ENCODE assay signal across 18 mouse cellular contexts in genomic region chr17:51775070-51775881, GRCm38 (mm10). TPM values are rescaled to one million over a fixed set of nuclear protein-coding genes. Genes with fewer than 3 reads are reported as not detected.
A peak's percentile ranks its signal among the peaks of the same experiment; 100 is the strongest.
DNase-seq lines count a peak whose midpoint lies in the region; ATAC-seq lines count a peak whose summit lies in the region.
"Had no signal": no experiment of that assay in that cellular context is flagged by ENCODE, and none has a peak within 500 bp of the region (broad histone marks: within the 10 kb centered on the region; RNA-seq: fewer than 3 reads in every experiment).

No protein-coding gene starts in this region.

- peak overlapping the region; percentile 40 for H3K4me2 ChIP-seq in embryonic facial prominence, embryonic 15.5 days (replicated peaks)
- H3K4me2 ChIP-seq in hindbrain, embryonic 13.5 days = no peak overlapping the region
- no peak overlapping the region for H3K4me2 ChIP-seq in midbrain, embryonic 16.5 days (ENCODE audit: low read length)
- H3K4me2 ChIP-seq: heart, embryonic 13.5 days had no signal

- DNase-seq in embryo, embryonic 11 days = peak; percentile 31
- no peak for DNase-seq in embryo, embryonic 10.5 days (ENCODE audit: low spot score)
- no peak for DNase-seq in gastrocnemius, postnatal 25 days
- DNase-seq in urinary bladder, postnatal 4 days (ENCODE audit: low spot score in 2 of 2) = no peak
- DNase-seq: adrenal gland, postnatal 10 days; cerebellum, adult 2 months; gastrocnemius, postnatal 36 days; right cerebral cortex, postnatal 14 days; thymus, postnatal 4 days had no signal

- no peaks in the 10 kb centered on the region for H3K36me3 ChIP-seq in embryonic facial prominence, embryonic 15.5 days
- peaks cover 15% of the 10 kb centered on the region for H3K36me3 ChIP-seq in hindbrain, embryonic 13.5 days
- H3K36me3 ChIP-seq in midbrain, embryonic 16.5 days (ENCODE audit: control insufficient read depth, insufficient read depth, low read length) = no peaks in the 10 kb centered on the region

- ATAC-seq in embryonic facial prominence, embryonic 15.5 days (ENCODE audit: insufficient number of reproducible peaks, low FRiP score, low TSS enrichment, low read depth) = no peak
- peak; percentile 84 for ATAC-seq in hindbrain, embryonic 13.5 days (ENCODE audit: low FRiP score)
- peak; percentile 45; the same call in 1 of the 2 replicates for ATAC-seq in midbrain, embryonic 16.5 days
- ATAC-seq in granulocyte monocyte progenitor cell, adult 5-6 weeks (replicated peaks; ENCODE audit: poor library complexity, severe bottlenecking) = no peak
- ATAC-seq: lung, postnatal 0 days had no signal

- H3K9me3 ChIP-seq in embryonic facial prominence, embryonic 15.5 days (replicated peaks) = no peaks in the 10 kb centered on the region
- H3K9me3 ChIP-seq in hindbrain, embryonic 13.5 days = no peaks in the 10 kb centered on the region
- H3K9me3 ChIP-seq in midbrain, embryonic 16.5 days (replicated peaks; ENCODE audit: control insufficient read depth, low read length, poor library complexity, severe bottlenecking) = no peaks in the 10 kb centered on the region
- H3K9me3 ChIP-seq: heart, embryonic 13.5 days had no signal

- H3K4me3 ChIP-seq in embryonic facial prominence, embryonic 15.5 days (replicated peaks) = peak overlapping the region; percentile 22
- H3K4me3 ChIP-seq in hindbrain, embryonic 13.5 days = no peak overlapping the region
- no peak overlapping the region for H3K4me3 ChIP-seq in midbrain, embryonic 16.5 days (ENCODE audit: low read depth, low read length)
- H3K4me3 ChIP-seq: heart, embryonic 13.5 days had no signal

- no peaks in the 10 kb centered on the region for H3K27me3 ChIP-seq in embryonic facial prominence, embryonic 15.5 days
- H3K27me3 ChIP-seq in hindbrain, embryonic 13.5 days = no peaks in the 10 kb centered on the region
- H3K27me3 ChIP-seq in midbrain, embryonic 16.5 days (ENCODE audit: control insufficient read depth, insufficient read depth, low read depth, low read length) = no peaks in the 10 kb centered on the region
- H3K27me3 ChIP-seq: CH12.LX; heart, embryonic 13.5 days had no signal

- peaks cover 4% of the 10 kb centered on the region; the same call in 1 of the 2 replicates for H3K4me1 ChIP-seq in embryonic facial prominence, embryonic 15.5 days
- H3K4me1 ChIP-seq in hindbrain, embryonic 13.5 days (replicated peaks) = peaks cover 7% of the 10 kb centered on the region
- H3K4me1 ChIP-seq in midbrain, embryonic 16.5 days (ENCODE audit: control insufficient read depth, insufficient read depth, low read length) = 0 out of 2 replicates have a peak, but pooled peaks cover 2% of the 10 kb centered on the region
- H3K4me1 ChIP-seq: heart, embryonic 13.5 days had no signal

- WGBS in embryonic facial prominence, embryonic 15.5 days = 50% methylated on average over 18 of the region's 18 CpGs
- WGBS in hindbrain, embryonic 13.5 days = 58% methylated on average over 18 of the region's 18 CpGs
- 51% methylated on average over 18 of the region's 18 CpGs for WGBS in midbrain, embryonic 16.5 days

- H3K27ac ChIP-seq in embryonic facial prominence, embryonic 15.5 days (replicated peaks) = 0 out of 2 replicates have a peak overlapping the region, but pooled peaks have one; percentile 25
- peak overlapping the region; percentile 49 for H3K27ac ChIP-seq in hindbrain, embryonic 13.5 days
- no peak overlapping the region for H3K27ac ChIP-seq in midbrain, embryonic 16.5 days (ENCODE audit: low read length)
- H3K27ac ChIP-seq: heart, embryonic 13.5 days; liver, embryonic 14.5 days; stomach, postnatal 0 days had no signal

- H3K9ac ChIP-seq in embryonic facial prominence, embryonic 15.5 days = no peak overlapping the region
- no peak overlapping the region for H3K9ac ChIP-seq in hindbrain, embryonic 13.5 days
- H3K9ac ChIP-seq in midbrain, embryonic 16.5 days (ENCODE audit: low read depth, low read length) = no peak overlapping the region
- H3K9ac ChIP-seq: heart, embryonic 13.5 days; liver, embryonic 14.5 days had no signal

RNA-seq across cellular contexts. Expression of gene Satb1, which starts 57.8 kb away (rescaled TPM):
- 16.0 and 16.9 TPM in 2 replicates for polyA plus RNA-seq in embryonic facial prominence, embryonic 15.5 days (2015; fragmentation: Nextera tagmentation; extraction: Ambion mirVana)
- polyA plus RNA-seq in hindbrain, embryonic 13.5 days (2015; fragmentation: Nextera tagmentation; extraction: Ambion mirVana) = 31.4 and 32.1 TPM in 2 replicates
- 19.3 and 22.8 TPM in 2 replicates for polyA plus RNA-seq in midbrain, embryonic 16.5 days (2015; fragmentation: Nextera tagmentation; extraction: Ambion mirVana)
- total RNA-seq in gastrocnemius, postnatal 25 days (2021) = 10 to 100 TPM; 64.0 to 78.8 TPM
- 33.7 and 43.3 TPM in 2 replicates for total RNA-seq in granulocyte monocyte progenitor cell, adult 5-6 weeks (2014; fragmentation: Nextera tagmentation)
- total RNA-seq in granulocyte monocyte progenitor cell, adult 5-6 weeks (2017) = 12.1 and 16.2 TPM in 2 replicates
- total RNA-seq: CH12.LX had no signal

Comparison
In these comparisons a context has a peak if more than half of its experiments do, and no peak if none do; other contexts are left out.
1. ATAC-seq: peak in hindbrain, embryonic 13.5 days (single experiment) and midbrain, embryonic 16.5 days (single experiment); none in embryonic facial prominence, embryonic 15.5 days (single experiment) and granulocyte monocyte progenitor cell, adult 5-6 weeks (single experiment).